Mouse (Mus musculus) hindbrain, embryonic 14.5 days (tissue): ENCODE measurements at regions not wholly inside any gene's neighbourhood (a gene's known extent, or its start where the extent isn't known, plus 50 kb on each side); places are given as distances from the start of the nearest gene placed in this dataset.
A peak's percentile ranks its signal among the peaks of the same experiment; 100 is the strongest.

Experiments used
- ATAC-seq: fragments of 200-750 bp; cut with Nextera tagmentation; 2 replicates; pipeline ENCODE4 v1.8.0; 2017; ENCODE audit warnings: moderate number of reproducible peaks, mild to moderate bottlenecking, moderate TSS enrichment, moderate library complexity; ENCODE audit not compliant: low FRiP score
- DNase-seq: peaks from one replicate; pipeline ENCODE4 v3.0.0-alpha.2; 2015; ENCODE audit warnings: low spot score
- H3K27ac ChIP-seq: fragments of 300-500 bp; sonication (generic); 2 replicates; pipeline ENCODE4 v1.5.1; 2014; ENCODE audit warnings: mild to moderate bottlenecking, moderate library complexity
- H3K27me3 ChIP-seq: fragments of 300-500 bp; sonication (generic); 2 replicates; pipeline ENCODE4 v1.6.1; 2014; ENCODE audit warnings: mild to moderate bottlenecking, low read length, mixed read lengths; ENCODE audit not compliant: control insufficient read depth, insufficient read depth
- H3K36me3 ChIP-seq: fragments of 300-500 bp; sonication (generic); replicated peaks from 2 replicates; pipeline ENCODE4 v1.6.1; 2014; ENCODE audit not compliant: control insufficient read depth, insufficient read depth
- H3K4me1 ChIP-seq: fragments of 300-500 bp; sonication (generic); replicated peaks from 2 replicates; pipeline ENCODE4 v1.6.1; 2014; ENCODE audit warnings: antibody characterized with exemption, low read length, mixed read lengths; ENCODE audit not compliant: control insufficient read depth, insufficient read depth
- H3K4me2 ChIP-seq: fragments of 300-500 bp; sonication (generic); replicated peaks from 2 replicates; pipeline ENCODE4 v1.6.1; 2014; ENCODE audit warnings: mild to moderate bottlenecking, moderate library complexity
- H3K4me3 ChIP-seq: fragments of 300-500 bp; sonication (generic); replicated peaks from 2 replicates; pipeline ENCODE4 v1.5.1; 2014; ENCODE audit warnings: mild to moderate bottlenecking, low read length
- H3K9ac ChIP-seq: fragments of 300-500 bp; sonication (generic); 2 replicates; pipeline ENCODE4 v1.6.1; 2014
- H3K9me3 ChIP-seq: fragments of 300-500 bp; sonication (generic); 2 replicates; pipeline ENCODE4 v1.6.1; 2016; ENCODE audit warnings: low read length; ENCODE audit not compliant: control insufficient read depth
- WGBS: fragments of 180-500 bp; shearing (Covaris S2); extraction: QIAGEN DNeasy Blood & Tissue Kit; methylation state at CpG from one replicate; pipeline ENCODE4 v1.1.7; 2014; 5-methylcytosine and 5-hydroxymethylcytosine counted together

GRCm38 (mm10) chr11:113178375-113178774 lies 396.4 kb downstream of the Sox9 start:
- H3K4me1 ChIP-seq = peaks cover 17% of the 10 kb centered on the region
- DNase-seq = no peak

GRCm38 (mm10) chr11:113180008-113180407 lies 398.0 kb downstream of the Sox9 start:
- H3K4me3 ChIP-seq = no peak overlapping the region
- H3K4me1 ChIP-seq = peaks cover 18% of the 10 kb centered on the region
- H3K4me2 ChIP-seq = no peak overlapping the region
- no peak overlapping the region for H3K9ac ChIP-seq
- H3K27me3 ChIP-seq = no peaks in the 10 kb centered on the region
- no peak for ATAC-seq
- no peaks in the 10 kb centered on the region for H3K36me3 ChIP-seq
- H3K27ac ChIP-seq = no peak overlapping the region
- DNase-seq = no peak
- 77% methylated on average over 14 of the region's 14 CpGs for WGBS
- H3K9me3 ChIP-seq = no peaks in the 10 kb centered on the region

More at GRCm38 (mm10) chr11:113178375-113178774, 396.4 kb downstream of the Sox9 start:
- no peak overlapping the region for H3K4me2 ChIP-seq
- H3K9ac ChIP-seq = no peak overlapping the region
- H3K27me3 ChIP-seq = no peaks in the 10 kb centered on the region
- H3K36me3 ChIP-seq = no peaks in the 10 kb centered on the region
- H3K4me3 ChIP-seq = no peak overlapping the region
- WGBS = 84% methylated on average over 7 of the region's 7 CpGs
- no peaks in the 10 kb centered on the region for H3K9me3 ChIP-seq
- ATAC-seq = no peak
- no peak overlapping the region; the same call in 1 of the 2 replicates for H3K27ac ChIP-seq

DNA sequence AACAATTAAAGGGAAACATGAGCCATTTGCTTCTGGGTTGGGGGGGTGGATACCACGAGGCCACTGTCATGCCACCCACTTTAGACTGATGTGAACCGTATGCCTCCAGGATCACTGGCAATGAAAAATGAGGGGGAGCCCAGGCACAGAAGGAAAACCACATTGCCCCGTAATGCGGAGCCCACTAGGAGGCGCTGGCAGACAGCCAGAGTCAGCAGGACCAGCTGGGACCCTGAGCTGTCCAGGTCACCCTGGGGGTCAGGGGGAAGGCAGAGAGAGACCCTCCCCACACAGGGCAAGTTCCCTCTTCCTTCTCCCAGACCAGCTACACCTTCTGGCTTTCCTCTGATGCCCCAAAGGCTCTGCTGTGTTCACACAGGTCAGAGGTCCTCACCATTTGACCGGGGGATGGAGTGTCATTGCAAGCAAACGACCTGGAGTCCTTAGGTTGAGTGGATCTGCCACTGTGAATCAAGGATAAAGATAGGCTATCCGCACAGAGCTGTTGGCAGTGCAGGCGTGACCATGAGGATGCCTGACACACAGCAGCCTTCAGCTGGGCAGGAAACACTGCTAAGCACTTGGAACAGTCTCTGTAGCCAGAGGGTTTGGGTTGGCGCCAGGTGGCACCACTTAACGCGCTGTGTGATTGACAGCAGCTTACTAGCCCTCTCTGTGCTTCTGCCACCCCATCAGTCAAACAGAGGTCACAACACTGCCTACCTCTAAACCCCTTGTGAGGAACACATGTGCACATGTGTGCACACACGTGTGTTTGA lies 400.2 kb downstream of the Sox9 start:
- WGBS = 55% methylated on average over 13 of the region's 13 CpGs

DNA sequence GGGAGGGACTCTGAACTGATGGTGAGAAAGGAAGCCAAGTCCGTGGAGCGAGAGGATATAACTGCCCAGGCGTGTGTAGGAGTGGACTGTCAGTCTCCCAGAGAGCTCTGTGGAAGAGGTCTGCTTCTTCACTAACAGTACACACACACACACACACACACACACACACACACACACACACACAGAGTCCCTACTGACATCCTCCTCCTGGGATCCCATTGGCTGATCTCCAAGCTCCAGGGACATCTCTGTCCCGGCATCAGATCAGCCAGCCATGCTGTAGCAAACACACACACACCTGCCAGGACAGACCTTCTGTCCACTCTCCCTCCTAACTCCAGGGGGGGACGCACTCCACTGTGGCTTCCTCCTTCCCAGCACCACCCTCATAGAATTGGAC lies 401.5 kb downstream of the Sox9 start:
- no peak overlapping the region for H3K4me3 ChIP-seq
- ATAC-seq (no peak), DNase-seq (no peak)
- H3K27me3 ChIP-seq = no peaks in the 10 kb centered on the region
- H3K4me1 ChIP-seq = peaks cover 18% of the 10 kb centered on the region
- WGBS = 44% methylated on average over 5 of the region's 5 CpGs
- H3K27ac ChIP-seq = peak overlapping the region; percentile 43
- no peak overlapping the region for H3K9ac ChIP-seq
- H3K36me3 ChIP-seq = no peaks in the 10 kb centered on the region
- H3K4me2 ChIP-seq = no peak overlapping the region
- no peaks in the 10 kb centered on the region for H3K9me3 ChIP-seq

More for the DNA sequence above, 400.2 kb downstream of the Sox9 start:
- ATAC-seq = 0 out of 2 replicates have a peak, but pooled peaks have one; percentile 17
- H3K4me2 ChIP-seq = no peak overlapping the region
- no peak overlapping the region for H3K9ac ChIP-seq
- H3K4me3 ChIP-seq = no peak overlapping the region
- no peak overlapping the region for H3K27ac ChIP-seq
- DNase-seq = peak; percentile 58
- H3K9me3 ChIP-seq = no peaks in the 10 kb centered on the region
- H3K36me3 ChIP-seq = no peaks in the 10 kb centered on the region
- H3K4me1 ChIP-seq = peaks cover 18% of the 10 kb centered on the region
- no peaks in the 10 kb centered on the region for H3K27me3 ChIP-seq

DNA sequence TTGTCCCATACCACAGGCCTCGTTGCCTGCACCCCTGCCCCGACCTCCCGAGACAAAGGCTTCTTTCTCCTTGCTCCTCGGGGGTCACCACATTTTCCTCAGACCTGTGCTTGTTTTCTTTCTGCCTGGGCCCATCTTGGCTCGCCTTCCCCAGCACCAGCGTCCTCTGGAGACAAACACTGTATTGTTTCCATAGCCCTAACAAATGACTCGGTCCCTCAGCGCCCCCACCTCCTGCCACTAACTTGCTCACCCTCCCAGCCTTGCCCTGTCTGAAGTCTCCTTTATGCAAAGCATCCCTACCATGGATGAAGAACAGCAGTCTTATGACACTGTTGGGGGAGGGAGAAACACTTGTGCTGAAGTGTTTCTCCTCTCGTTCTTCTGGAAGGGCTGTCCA lies 402.1 kb downstream of the Sox9 start:
- H3K9me3 ChIP-seq = no peaks in the 10 kb centered on the region
- H3K27me3 ChIP-seq = no peaks in the 10 kb centered on the region
- H3K4me1 ChIP-seq = peaks cover 19% of the 10 kb centered on the region
- H3K36me3 ChIP-seq = no peaks in the 10 kb centered on the region
- no peak overlapping the region for H3K4me3 ChIP-seq
- peak overlapping the region; percentile 43 for H3K27ac ChIP-seq
- ATAC-seq (no peak), DNase-seq (no peak)
- no peak overlapping the region for H3K4me2 ChIP-seq
- 4% methylated on average over 9 of the region's 9 CpGs for WGBS
- no peak overlapping the region for H3K9ac ChIP-seq

DNA sequence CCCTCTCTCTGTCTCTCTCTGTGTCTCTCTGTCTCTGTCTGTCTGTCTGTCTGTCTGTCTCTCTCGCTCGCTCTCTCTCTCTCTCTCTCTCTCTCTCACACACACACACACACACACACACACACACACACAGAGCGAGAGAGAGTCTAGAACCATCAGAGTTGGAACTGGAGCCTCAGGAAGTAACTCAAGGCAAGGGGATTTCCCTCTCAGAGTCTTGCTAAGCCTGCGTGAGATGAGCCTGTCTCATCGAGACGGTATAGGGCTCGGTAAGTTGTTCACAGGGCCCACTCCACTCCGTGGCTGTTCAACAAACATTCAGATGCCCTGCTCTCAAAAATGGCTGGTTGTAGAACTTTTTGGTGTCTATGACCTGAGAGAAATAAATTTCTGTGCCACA lies 405.4 kb downstream of the Sox9 start:
- 72% methylated on average over 8 of the region's 8 CpGs for WGBS
- no peaks in the 10 kb centered on the region for H3K9me3 ChIP-seq
- peaks cover 25% of the 10 kb centered on the region for H3K4me1 ChIP-seq
- ATAC-seq (no peak), DNase-seq (no peak)
- H3K4me2 ChIP-seq = no peak overlapping the region
- H3K36me3 ChIP-seq = no peaks in the 10 kb centered on the region
- no peaks in the 10 kb centered on the region for H3K27me3 ChIP-seq
- no peak overlapping the region for H3K4me3 ChIP-seq
- H3K27ac ChIP-seq = no peak overlapping the region
- no peak overlapping the region for H3K9ac ChIP-seq

DNA sequence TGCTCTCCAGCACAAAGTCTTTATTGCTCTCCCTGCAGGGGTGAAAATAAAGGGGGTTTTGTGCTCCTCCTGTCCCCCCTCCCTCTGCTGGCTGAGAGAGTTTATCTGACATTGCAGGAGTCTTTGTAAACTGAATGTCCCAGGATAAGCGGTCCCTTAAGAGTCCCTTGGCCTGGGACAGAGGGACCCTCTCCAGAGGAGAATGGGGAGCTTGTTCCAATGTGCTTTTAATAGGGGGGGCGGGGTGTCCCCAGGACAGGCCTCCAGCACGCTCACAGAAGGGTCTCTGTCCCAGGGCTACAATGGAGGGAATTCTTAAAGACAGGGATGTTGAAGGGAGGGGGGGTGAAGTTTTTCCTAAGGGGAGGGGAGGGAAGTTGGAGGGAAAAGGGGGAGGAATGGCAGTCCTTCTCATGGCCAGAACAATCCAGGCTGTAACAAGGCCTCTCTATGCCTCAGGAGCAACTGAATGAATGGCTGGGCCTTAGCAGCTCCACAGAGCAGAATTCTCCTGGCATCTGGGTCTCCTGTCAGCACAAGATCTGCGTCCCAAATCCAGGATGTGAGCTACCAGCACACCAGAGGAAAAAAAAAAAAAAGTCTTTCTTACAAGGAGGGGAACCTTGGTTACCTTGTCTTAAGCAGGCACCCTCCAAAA lies 406.4 kb downstream of the Sox9 start:
- Histone ChIP-seq H3K36me3 (no peaks in the 10 kb centered on the region), H3K4me3 (no peak overlapping the region), H3K4me1 (peaks cover 31% of the 10 kb centered on the region), H3K27me3 (no peaks in the 10 kb centered on the region), H3K4me2 (no peak overlapping the region), H3K9me3 (no peaks in the 10 kb centered on the region), H3K9ac (no peak overlapping the region), H3K27ac (peak overlapping the region; percentile 81)
- 17% methylated on average over 4 of the region's 4 CpGs for WGBS
- ATAC-seq (peak; percentile 91), DNase-seq (peak; percentile 36)

DNA sequence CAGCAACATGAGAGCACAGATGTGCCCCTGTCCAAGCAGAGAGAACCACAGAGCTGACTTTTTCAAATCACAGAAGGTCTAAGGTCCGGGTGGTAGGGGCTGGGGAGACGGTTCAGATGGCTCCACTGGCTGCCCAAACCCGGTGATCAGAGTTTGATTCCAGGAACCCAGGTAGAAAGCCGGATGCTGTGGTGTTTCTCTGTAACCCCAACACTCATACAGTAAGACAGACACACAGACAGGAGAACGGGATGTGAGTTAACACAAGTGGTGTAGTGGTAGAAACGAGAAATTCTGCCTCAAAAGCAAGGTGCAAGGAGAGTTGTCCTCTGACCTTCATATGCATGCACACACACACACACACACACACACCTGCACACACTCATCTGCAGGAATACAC lies 408.0 kb downstream of the Sox9 start:
- DNase-seq (no peak), ATAC-seq (no peak)
- WGBS = 93% methylated on average over 6 of the region's 6 CpGs
- Histone ChIP-seq H3K9ac (no peak overlapping the region), H3K4me3 (no peak overlapping the region), H3K9me3 (no peaks in the 10 kb centered on the region), H3K27ac (no peak overlapping the region), H3K27me3 (no peaks in the 10 kb centered on the region), H3K4me1 (peaks cover 18% of the 10 kb centered on the region; the same call in 1 of the 2 replicates), H3K4me2 (no peak overlapping the region), H3K36me3 (no peaks in the 10 kb centered on the region)

DNA sequence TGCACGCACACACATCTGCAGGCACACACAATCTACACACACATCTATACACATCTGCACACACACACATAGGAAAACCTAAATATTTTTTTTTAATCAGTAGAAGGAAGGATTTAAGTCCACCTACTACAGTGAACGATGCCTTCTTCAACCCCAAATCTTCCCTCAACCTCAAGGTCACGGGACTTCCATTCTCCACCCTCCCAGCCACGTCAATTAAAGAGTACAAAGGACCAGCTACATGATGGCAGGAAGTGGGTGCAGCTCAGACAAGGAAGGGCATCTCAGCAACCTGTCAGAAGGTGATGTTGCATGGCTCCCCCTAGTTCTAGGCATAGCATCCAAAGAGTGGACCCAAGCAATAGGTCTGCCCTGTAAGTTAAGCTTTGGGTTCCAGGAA lies 408.5 kb downstream of the Sox9 start:
- Histone ChIP-seq H3K4me1 (peaks cover 18% of the 10 kb centered on the region; the same call in 1 of the 2 replicates), H3K27me3 (no peaks in the 10 kb centered on the region), H3K36me3 (no peaks in the 10 kb centered on the region), H3K9ac (no peak overlapping the region), H3K4me3 (no peak overlapping the region), H3K9me3 (no peaks in the 10 kb centered on the region), H3K4me2 (no peak overlapping the region), H3K27ac (no peak overlapping the region)
- no peak for ATAC-seq
- 77% methylated on average over 4 of the region's 4 CpGs for WGBS
- DNase-seq = no peak
